Mouse (Mus musculus): ENCODE measurements around the gene Actl7b. TPM values are rescaled to one million over a fixed set of nuclear protein-coding genes. Genes with fewer than 3 reads are reported as not detected.

The Actl7b gene
- polyA plus RNA-seq, 1 experiment from 2014 or later = 0.08 TPM

- no peak within 1 kb of the TSS for H3K27ac ChIP-seq (ENCODE audit: low read length)
- no peak for ATAC-seq
- H3K4me2 ChIP-seq (replicated peaks; ENCODE audit: low read depth, low read length) = no peak within 1 kb of the TSS
- no peaks in the 10 kb centered on the region for H3K4me1 ChIP-seq (ENCODE audit: insufficient read depth, low read depth, low read length)
- H3K9me3 ChIP-seq (ENCODE audit: low read length) = no peaks in the 10 kb centered on the region
- DNase-seq (ENCODE audit: low spot score) = no peak
- no peak within 1 kb of the TSS for H3K9ac ChIP-seq (replicated peaks; ENCODE audit: low read depth)
- WGBS = 78% methylated on average over 18 of the region's 18 CpGs
- H3K27me3 ChIP-seq (replicated peaks; ENCODE audit: insufficient read depth, low read length) = no peaks in the 10 kb centered on the region
- H3K4me3 ChIP-seq (ENCODE audit: low read depth, low read length) = no peak within 1 kb of the TSS
- TF ChIP-seq CTCF (IDR thresholded peaks at IDR 0.05) (no peak), EP300 (IDR thresholded peaks at IDR 0.05) (no peak)
- no peaks in the 10 kb centered on the region for H3K36me3 ChIP-seq (ENCODE audit: insufficient read depth, low read length)
Observed at GRCm38 (mm10) chr4:56740020-56740485, 1.2 kb downstream of the Actl7b start, which contains the start of gene Gm26657. Gm26657 (plus strand) TSS chr4:56740070.

GRCm38 (mm10) chr4:56725839-56726238, 15.4 kb downstream of the Actl7b start:
- 49% methylated on average over 8 of the region's 8 CpGs for WGBS

GRCm38 (mm10) chr4:56723237-56723636, 18.0 kb downstream of the Actl7b start:
- Histone ChIP-seq H3K4me1 (ENCODE audit: insufficient read depth, low read depth, low read length) (no peaks in the 10 kb centered on the region), H3K4me2 (replicated peaks; ENCODE audit: low read depth, low read length) (no peak overlapping the region), H3K9ac (replicated peaks; ENCODE audit: low read depth) (no peak overlapping the region), H3K27ac (ENCODE audit: low read length) (no peak overlapping the region), H3K9me3 (ENCODE audit: low read length) (no peaks in the 10 kb centered on the region), H3K36me3 (ENCODE audit: insufficient read depth, low read length) (no peaks in the 10 kb centered on the region), H3K4me3 (ENCODE audit: low read depth, low read length) (no peak overlapping the region), H3K27me3 (replicated peaks; ENCODE audit: insufficient read depth, low read length) (no peaks in the 10 kb centered on the region)
- WGBS = 85% methylated on average over 6 of the region's 6 CpGs
- no peak for ATAC-seq
- no peak for TF ChIP-seq CTCF (IDR thresholded peaks at IDR 0.05)
- TF ChIP-seq EP300 (IDR thresholded peaks at IDR 0.05) = no peak
- DNase-seq (ENCODE audit: low spot score) = no peak

More at GRCm38 (mm10) chr4:56725839-56726238, 15.4 kb downstream of the Actl7b start:
- H3K4me1 ChIP-seq (ENCODE audit: insufficient read depth, low read depth, low read length) = no peaks in the 10 kb centered on the region
- TF ChIP-seq CTCF (IDR thresholded peaks at IDR 0.05) (peak; percentile 53), EP300 (IDR thresholded peaks at IDR 0.05) (no peak)
- H3K27me3 ChIP-seq (replicated peaks; ENCODE audit: insufficient read depth, low read length) = no peaks in the 10 kb centered on the region
- H3K27ac ChIP-seq (ENCODE audit: low read length) = no peak overlapping the region
- H3K4me3 ChIP-seq (ENCODE audit: low read depth, low read length) = no peak overlapping the region
- no peak overlapping the region for H3K9ac ChIP-seq (replicated peaks; ENCODE audit: low read depth)
- no peaks in the 10 kb centered on the region for H3K9me3 ChIP-seq (ENCODE audit: low read length)
- DNase-seq (ENCODE audit: low spot score) (peak; percentile 25), ATAC-seq (no peak)
- H3K4me2 ChIP-seq (replicated peaks; ENCODE audit: low read depth, low read length) = no peak overlapping the region
- no peaks in the 10 kb centered on the region for H3K36me3 ChIP-seq (ENCODE audit: insufficient read depth, low read length)

- Histone ChIP-seq H3K27ac (ENCODE audit: low read length) (no peak overlapping the region), H3K9ac (replicated peaks; ENCODE audit: low read depth) (no peak overlapping the region), H3K4me3 (ENCODE audit: low read depth, low read length) (no peak overlapping the region), H3K4me2 (replicated peaks; ENCODE audit: low read depth, low read length) (no peak overlapping the region), H3K9me3 (ENCODE audit: low read length) (no peaks in the 10 kb centered on the region), H3K27me3 (replicated peaks; ENCODE audit: insufficient read depth, low read length) (no peaks in the 10 kb centered on the region), H3K4me1 (ENCODE audit: insufficient read depth, low read depth, low read length) (no peaks in the 10 kb centered on the region), H3K36me3 (ENCODE audit: insufficient read depth, low read length) (no peaks in the 10 kb centered on the region)
- ATAC-seq (no peak), DNase-seq (ENCODE audit: low spot score) (no peak)
- 58% methylated on average over 6 of the region's 6 CpGs for WGBS
- TF ChIP-seq EP300 (IDR thresholded peaks at IDR 0.05) (no peak), CTCF (IDR thresholded peaks at IDR 0.05) (no peak)
Observed at GRCm38 (mm10) chr4:56722346-56722745, 18.9 kb downstream of the Actl7b start.

- Histone ChIP-seq H3K36me3 (ENCODE audit: insufficient read depth, low read length) (no peaks in the 10 kb centered on the region), H3K9ac (replicated peaks; ENCODE audit: low read depth) (no peak overlapping the region), H3K4me1 (ENCODE audit: insufficient read depth, low read depth, low read length) (no peaks in the 10 kb centered on the region), H3K9me3 (ENCODE audit: low read length) (no peaks in the 10 kb centered on the region), H3K27ac (ENCODE audit: low read length) (no peak overlapping the region), H3K4me3 (ENCODE audit: low read depth, low read length) (no peak overlapping the region), H3K4me2 (replicated peaks; ENCODE audit: low read depth, low read length) (no peak overlapping the region), H3K27me3 (replicated peaks; ENCODE audit: insufficient read depth, low read length) (no peaks in the 10 kb centered on the region)
- WGBS = 29% methylated on average over 3 of the region's 3 CpGs
- TF ChIP-seq EP300 (IDR thresholded peaks at IDR 0.05) (no peak), CTCF (IDR thresholded peaks at IDR 0.05) (peak; percentile 74)
- ATAC-seq (no peak), DNase-seq (ENCODE audit: low spot score) (peak; percentile 48)
Observed at GRCm38 (mm10) chr4:56721469-56721868, 19.8 kb downstream of the Actl7b start.

- Histone ChIP-seq H3K4me3 (ENCODE audit: low read depth, low read length) (no peak overlapping the region), H3K9ac (replicated peaks; ENCODE audit: low read depth) (no peak overlapping the region), H3K4me2 (replicated peaks; ENCODE audit: low read depth, low read length) (no peak overlapping the region), H3K4me1 (ENCODE audit: insufficient read depth, low read depth, low read length) (no peaks in the 10 kb centered on the region), H3K36me3 (ENCODE audit: insufficient read depth, low read length) (no peaks in the 10 kb centered on the region), H3K27me3 (replicated peaks; ENCODE audit: insufficient read depth, low read length) (no peaks in the 10 kb centered on the region), H3K27ac (ENCODE audit: low read length) (no peak overlapping the region), H3K9me3 (ENCODE audit: low read length) (no peaks in the 10 kb centered on the region)
- DNase-seq (ENCODE audit: low spot score) (no peak), ATAC-seq (no peak)
- TF ChIP-seq CTCF (IDR thresholded peaks at IDR 0.05) = no peak
- TF ChIP-seq EP300 (IDR thresholded peaks at IDR 0.05) = no peak
- 71% methylated on average over 9 of the region's 9 CpGs for WGBS
Observed at GRCm38 (mm10) chr4:56720403-56720802, 20.8 kb downstream of the Actl7b start.

- Histone ChIP-seq H3K36me3 (ENCODE audit: insufficient read depth, low read length) (no peaks in the 10 kb centered on the region), H3K4me1 (ENCODE audit: insufficient read depth, low read depth, low read length) (no peaks in the 10 kb centered on the region), H3K27ac (ENCODE audit: low read length) (no peak overlapping the region), H3K9ac (replicated peaks; ENCODE audit: low read depth) (no peak overlapping the region), H3K4me3 (ENCODE audit: low read depth, low read length) (no peak overlapping the region), H3K9me3 (ENCODE audit: low read length) (no peaks in the 10 kb centered on the region), H3K27me3 (replicated peaks; ENCODE audit: insufficient read depth, low read length) (no peaks in the 10 kb centered on the region), H3K4me2 (replicated peaks; ENCODE audit: low read depth, low read length) (no peak overlapping the region)
- no peak for ATAC-seq
- DNase-seq (ENCODE audit: low spot score) = no peak
- TF ChIP-seq CTCF (IDR thresholded peaks at IDR 0.05) (no peak), EP300 (IDR thresholded peaks at IDR 0.05) (no peak)
- WGBS = 66% methylated on average over 9 of the region's 9 CpGs
Observed at GRCm38 (mm10) chr4:56719456-56719855, 21.8 kb downstream of the Actl7b start.
